8 mouse cellular contexts compared by ENCODE assay signal in genomic region chr11:119954749-119955337, GRCm38 (mm10). TPM values are rescaled to one million over a fixed set of nuclear protein-coding genes. Genes with fewer than 3 reads are reported as not detected.
DNase-seq lines count a peak whose midpoint lies in the region; ATAC-seq and TF ChIP-seq lines count a peak whose summit lies in the region.

No protein-coding gene starts in this region.

- H3K79me2 ChIP-seq in liver, adult 2 months (ENCODE audit: control insufficient read depth, insufficient read depth, low read length): peaks cover 72% of the 10 kb centered on the region

- WGBS in embryonic facial prominence, embryonic 14.5 days: 73% methylated on average over 2 of the region's 2 CpGs
- WGBS in embryonic facial prominence, embryonic 10.5 days: 74% methylated on average over 2 of the region's 2 CpGs
- 66% methylated on average over 2 of the region's 2 CpGs for WGBS in liver, adult 2 months
- WGBS in liver, embryonic 11.5 days: 61% methylated on average over 2 of the region's 2 CpGs
- 25% methylated on average over 2 of the region's 2 CpGs for WGBS in spleen, adult 2 months

- peaks cover 9% of the 10 kb centered on the region for H3K4me1 ChIP-seq in embryonic facial prominence, embryonic 14.5 days (ENCODE audit: control insufficient read depth, insufficient read depth, low read length)
- H3K4me1 ChIP-seq in embryonic facial prominence, embryonic 10.5 days: peaks cover 38% of the 10 kb centered on the region
- peaks cover 53% of the 10 kb centered on the region for H3K4me1 ChIP-seq in liver, adult 2 months (ENCODE audit: control insufficient read depth, insufficient read depth, low read length)
- peaks cover 27% of the 10 kb centered on the region for H3K4me1 ChIP-seq in liver, embryonic 11.5 days (replicated peaks; ENCODE audit: control insufficient read depth, insufficient read depth, low read length)
- peaks cover 41% of the 10 kb centered on the region; the same call in 1 of the 2 replicates for H3K4me1 ChIP-seq in spleen, adult 2 months (ENCODE audit: control insufficient read depth, insufficient read depth, insufficient read length)

- ATAC-seq in embryonic facial prominence, embryonic 14.5 days (ENCODE audit: low read depth): 0 out of 2 replicates have a peak, but pooled peaks have one; percentile 13
- no peak for ATAC-seq in liver, embryonic 11.5 days (replicated peaks; ENCODE audit: low FRiP score)

- H3K36me3 ChIP-seq in embryonic facial prominence, embryonic 14.5 days (ENCODE audit: control insufficient read depth, insufficient read depth, low read length): no peaks in the 10 kb centered on the region
- H3K36me3 ChIP-seq in embryonic facial prominence, embryonic 10.5 days (replicated peaks): 0 out of 2 replicates have a peak, but pooled peaks cover 8% of the 10 kb centered on the region
- H3K36me3 ChIP-seq in liver, adult 2 months (ENCODE audit: control insufficient read depth, insufficient read depth, low read length): peaks cover 6% of the 10 kb centered on the region; the same call in 1 of the 2 replicates
- H3K36me3 ChIP-seq in liver, embryonic 11.5 days (ENCODE audit: control insufficient read depth, insufficient read depth, low read length): 0 out of 2 replicates have a peak, but pooled peaks cover 2% of the 10 kb centered on the region
- no peaks in the 10 kb centered on the region for H3K36me3 ChIP-seq in spleen, adult 2 months (ENCODE audit: control insufficient read depth, insufficient read depth, low read length)

- H3K4me2 ChIP-seq in embryonic facial prominence, embryonic 14.5 days (ENCODE audit: low read depth, low read length): no peak overlapping the region
- no peak overlapping the region for H3K4me2 ChIP-seq in liver, embryonic 11.5 days

- no peak overlapping the region for H3K4me3 ChIP-seq in embryonic facial prominence, embryonic 14.5 days (ENCODE audit: low read depth, low read length)
- no peak overlapping the region for H3K4me3 ChIP-seq in embryonic facial prominence, embryonic 10.5 days
- no peak overlapping the region for H3K4me3 ChIP-seq in liver, adult 2 months (ENCODE audit: insufficient read depth, low read depth, low read length)
- H3K4me3 ChIP-seq in liver, embryonic 11.5 days (ENCODE audit: low read depth, low read length): no peak overlapping the region
- H3K4me3 ChIP-seq in spleen, adult 2 months (ENCODE audit: extremely low read depth, insufficient read depth, insufficient read length): no peak overlapping the region

- no peak overlapping the region for H3K27ac ChIP-seq in embryonic facial prominence, embryonic 14.5 days (replicated peaks; ENCODE audit: low read depth, low read length)
- H3K27ac ChIP-seq in embryonic facial prominence, embryonic 10.5 days (replicated peaks): no peak overlapping the region
- peak overlapping the region; percentile 19; the same call in 1 of the 2 replicates for H3K27ac ChIP-seq in liver, adult 2 months (replicated peaks; ENCODE audit: insufficient read depth, low read depth, low read length)
- H3K27ac ChIP-seq in liver, embryonic 11.5 days (ENCODE audit: low read depth, low read length): no peak overlapping the region; the same call in 1 of the 2 replicates
- H3K27ac ChIP-seq in spleen, adult 2 months (ENCODE audit: insufficient read depth, low read length): peak overlapping the region; percentile 73

- DNase-seq in embryonic facial prominence, embryonic 14.5 days (ENCODE audit: low spot score): no peak
- no peak for DNase-seq in embryonic facial prominence, embryonic 10.5 days (ENCODE audit: low spot score)
- no peak for DNase-seq in liver, adult 2 months (ENCODE audit: extremely low read depth, low read depth, low spot score)
- no peak for DNase-seq in liver, embryonic 11.5 days (ENCODE audit: low spot score)
- peak; percentile 53 to 67 for DNase-seq in lung, adult 18-20 months
- DNase-seq in spleen, adult 2 months (ENCODE audit: low read depth in 1 of 2, low spot score in 2 of 2): peak; percentile 50 to 70
- DNase-seq in embryo, embryonic 9.5 days (ENCODE audit: extremely low spot score): no peak
- no peak for DNase-seq in layer of hippocampus, postnatal 36 days

- no peak for TF ChIP-seq POLR2A in liver, adult 2 months (IDR thresholded peaks at IDR 0.05; ENCODE audit: extremely low read depth, insufficient read depth, low read length)
- TF ChIP-seq POLR2A in spleen, adult 2 months (IDR thresholded peaks at IDR 0.05; ENCODE audit: low read depth, low read length): no peak

- H3K9ac ChIP-seq in embryonic facial prominence, embryonic 14.5 days (ENCODE audit: low read depth, low read length): no peak overlapping the region
- H3K9ac ChIP-seq in liver, adult 2 months (ENCODE audit: low read depth, low read length): no peak overlapping the region
- no peak overlapping the region for H3K9ac ChIP-seq in liver, embryonic 11.5 days (ENCODE audit: low read depth, low read length)

- TF ChIP-seq CTCF in liver, adult 2 months (IDR thresholded peaks at IDR 0.05; ENCODE audit: low read depth, low read length): no peak
- TF ChIP-seq CTCF in spleen, adult 2 months (IDR thresholded peaks at IDR 0.05; ENCODE audit: extremely low read depth, insufficient read depth, insufficient read length, insufficient replicate concordance): no peak

- no peaks in the 10 kb centered on the region for H3K27me3 ChIP-seq in embryonic facial prominence, embryonic 14.5 days (replicated peaks; ENCODE audit: control insufficient read depth, insufficient read depth, low read length)
- no peaks in the 10 kb centered on the region for H3K27me3 ChIP-seq in embryonic facial prominence, embryonic 10.5 days (replicated peaks; ENCODE audit: low read depth, poor library complexity, severe bottlenecking)
- no peaks in the 10 kb centered on the region for H3K27me3 ChIP-seq in liver, adult 2 months (ENCODE audit: control insufficient read depth, insufficient read depth, low read length)
- no peaks in the 10 kb centered on the region for H3K27me3 ChIP-seq in liver, embryonic 11.5 days (replicated peaks; ENCODE audit: control insufficient read depth, insufficient read depth, low read length)
- no peaks in the 10 kb centered on the region for H3K27me3 ChIP-seq in spleen, adult 2 months (ENCODE audit: control insufficient read depth, insufficient read depth, low read length)

- H3K9me3 ChIP-seq in embryonic facial prominence, embryonic 14.5 days (ENCODE audit: control insufficient read depth, low read length): no peaks in the 10 kb centered on the region
- H3K9me3 ChIP-seq in embryonic facial prominence, embryonic 10.5 days: no peaks in the 10 kb centered on the region
- H3K9me3 ChIP-seq in liver, embryonic 11.5 days (ENCODE audit: control insufficient read depth, low read length): no peaks in the 10 kb centered on the region

RNA-seq across cellular contexts. Expression of gene Baiap2, which starts 12.3 kb away (rescaled TPM):
- polyA plus RNA-seq in embryonic facial prominence, embryonic 14.5 days (2014; fragmentation: Nextera tagmentation; extraction: Ambion mirVana): 22.1 and 26.5 TPM in 2 replicates
- polyA plus RNA-seq in embryonic facial prominence, embryonic 10.5 days (2016; fragmentation: Nextera tagmentation; extraction: Ambion mirVana): 9.6 and 11.0 TPM in 2 replicates
- total RNA-seq in liver, adult 2 months (2014; rRNA removed): 11.6 and 16.2 TPM in 2 replicates
- polyA plus RNA-seq in liver, adult 2 months (2012; rRNA removed): 45.6 and 59.4 TPM in 2 replicates
- 9.7 and 10.2 TPM in 2 replicates for polyA plus RNA-seq in liver, embryonic 11.5 days (2014; fragmentation: Nextera tagmentation; extraction: Ambion mirVana)
- 17.3 and 22.9 TPM in 2 replicates for polyA plus RNA-seq in spleen, adult 2 months (2012; rRNA removed)
- 100 to 1,000 TPM; 246 to 257 TPM for total RNA-seq in layer of hippocampus, postnatal 36 days (2021)

RNA-seq across cellular contexts. Expression of gene Chmp6, which starts 41.6 kb away (rescaled TPM):
- polyA plus RNA-seq in embryonic facial prominence, embryonic 14.5 days (2014; fragmentation: Nextera tagmentation; extraction: Ambion mirVana): 77.9 and 89.3 TPM in 2 replicates
- 117 and 120 TPM in 2 replicates for polyA plus RNA-seq in embryonic facial prominence, embryonic 10.5 days (2016; fragmentation: Nextera tagmentation; extraction: Ambion mirVana)
- 20.6 and 21.6 TPM in 2 replicates for total RNA-seq in liver, adult 2 months (2014; rRNA removed)
- 34.2 and 34.9 TPM in 2 replicates for polyA plus RNA-seq in liver, adult 2 months (2012; rRNA removed)
- polyA plus RNA-seq in liver, embryonic 11.5 days (2014; fragmentation: Nextera tagmentation; extraction: Ambion mirVana): 70.1 and 77.2 TPM in 2 replicates
- polyA plus RNA-seq in spleen, adult 2 months (2012; rRNA removed): 31.2 and 36.6 TPM in 2 replicates
- 10 to 100 TPM; 33.3 to 38.4 TPM for total RNA-seq in layer of hippocampus, postnatal 36 days (2021)

Comparison
In these comparisons a context has a peak if more than half of its experiments do, and no peak if none do; other contexts are left out.
1. H3K27ac ChIP-seq: peak in liver, adult 2 months (single experiment) and spleen, adult 2 months (single experiment); none in embryonic facial prominence, embryonic 14.5 days (single experiment), embryonic facial prominence, embryonic 10.5 days (single experiment) and liver, embryonic 11.5 days (single experiment).
2. DNase-seq: peak in lung, adult 18-20 months (2 of 2) and spleen, adult 2 months (2 of 2); none in embryonic facial prominence, embryonic 14.5 days (single experiment), embryonic facial prominence, embryonic 10.5 days (single experiment), liver, adult 2 months (single experiment), liver, embryonic 11.5 days (single experiment), embryo, embryonic 9.5 days (single experiment) and layer of hippocampus, postnatal 36 days (0 of 2).